ENCODE assay signal across 12 mouse cellular contexts in genomic region chr4:152440882-152441281, GRCm38 (mm10). TPM values are rescaled to one million over a fixed set of nuclear protein-coding genes. Genes with fewer than 3 reads are reported as not detected.
DNase-seq lines count a peak whose midpoint lies in the region.
"Had no signal": no experiment of that assay in that cellular context is flagged by ENCODE, and none has a peak within 500 bp of the region (broad histone marks: within the 10 kb centered on the region; RNA-seq: fewer than 3 reads in every experiment).

No protein-coding gene starts in this region.

- DNase-seq in cerebellum, postnatal 10 days = peak; percentile 56 to 64
- DNase-seq in cerebellum, adult 9-11 months = no peak
- peak; percentile 32 for DNase-seq in kidney, adult 9 months
- DNase-seq in kidney, adult 11 months = no peak
- DNase-seq in right cerebral cortex, postnatal 4 days = peak; percentile 51
- no peak for DNase-seq in right cerebral cortex, postnatal 36 days (ENCODE audit: low spot score in 2 of 2)
- peak; percentile 29 for DNase-seq in retina, embryonic 14.5 days (ENCODE audit: low spot score)
- no peak for DNase-seq in layer of hippocampus, postnatal 36 days
- DNase-seq: gastrocnemius, postnatal 25 days; left cerebral cortex, postnatal 4 days; thymus, adult 18-20 months had no signal

RNA-seq across cellular contexts. Expression of gene Nphp4, which starts 35.6 kb away (rescaled TPM):
- 10 to 100 TPM; 26.6 to 30.1 TPM for total RNA-seq in layer of hippocampus, postnatal 36 days (2021)
- total RNA-seq: G1E had no signal

RNA-seq across cellular contexts. Expression of gene Kcnab2, which starts 36.8 kb away (rescaled TPM):
- 100 to 1,000 TPM; 725 to 726 TPM for total RNA-seq in layer of hippocampus, postnatal 36 days (2021)
- total RNA-seq: G1E had no signal

Comparison
In these comparisons a context has a peak if more than half of its experiments do, and no peak if none do; other contexts are left out.
1. DNase-seq: peak in cerebellum, postnatal 10 days (2 of 2), kidney, adult 9 months (single experiment), right cerebral cortex, postnatal 4 days (single experiment) and retina, embryonic 14.5 days (single experiment); none in cerebellum, adult 9-11 months (single experiment), kidney, adult 11 months (single experiment), right cerebral cortex, postnatal 36 days (0 of 2) and layer of hippocampus, postnatal 36 days (0 of 2).